Mouse (Mus musculus): Measurements from ENCODE around the gene Mob1a. TPM values are rescaled to one million over a fixed set of nuclear protein-coding genes. Genes with fewer than 3 reads are reported as not detected.
"Not testable (repeated sequence)": the region's sequence is repeated elsewhere in the genome, so short reads cannot be mapped to it uniquely, and the experiment has no call there.

The Mob1a gene
- total RNA-seq, 1 experiment: 53.4 TPM

GRCm38 (mm10) chr6:83341387-83341786 is 15.6 kb downstream of the Mob1a start:
- no peak for TF ChIP-seq ZC3H11A (IDR thresholded peaks at IDR 0.05; ENCODE audit: borderline replicate concordance, low read depth, low read length)
- no peak for TF ChIP-seq CHD2 (IDR thresholded peaks at IDR 0.05; ENCODE audit: low read depth, low read length)
- no peak for TF ChIP-seq ZNF384 (IDR thresholded peaks at IDR 0.05; ENCODE audit: low read depth, low read length)
- no peak for TF ChIP-seq MAFK (IDR thresholded peaks at IDR 0.05; ENCODE audit: insufficient read depth, low read depth, low read length)
- no peak overlapping the region for H3K4me3 ChIP-seq (ENCODE audit: insufficient read depth in 1 of 2, low read depth in 1 of 2, low read length in 2 of 2, poor library complexity in 1 of 2, severe bottlenecking in 1 of 2)
- in situ Hi-C loops (cut with MboI; ENCODE audit: low sequenced_read_pairs in 2 of 2, unreplicated experiment in 2 of 2): no loop called here
- no peaks in the 10 kb centered on the region for H3K9me3 ChIP-seq (ENCODE audit: control insufficient read depth, insufficient read depth, low read depth, low read length)
- H3K36me3 ChIP-seq (ENCODE audit: control insufficient read depth, insufficient read depth, low read length, poor library complexity, severe bottlenecking): peaks cover 2% of the 10 kb centered on the region
- no peak overlapping the region for H3K27ac ChIP-seq (ENCODE audit: insufficient read depth, low read depth, low read length, poor library complexity, severe bottlenecking)
- H3K9ac ChIP-seq (ENCODE audit: insufficient read depth, low read depth, low read length, poor library complexity, severe bottlenecking): no peak overlapping the region
- no peaks in the 10 kb centered on the region for H3K4me1 ChIP-seq (ENCODE audit: control insufficient read depth in 2 of 2, insufficient read depth in 2 of 2, low read length in 2 of 2, poor library complexity in 1 of 2)
- DNase-seq (ENCODE audit: low read depth, low spot score): no peak

- Histone ChIP-seq H3K36me3 (ENCODE audit: control insufficient read depth, insufficient read depth, low read length, poor library complexity, severe bottlenecking) (peaks cover 4% of the 10 kb centered on the region), H3K9ac (ENCODE audit: insufficient read depth, low read depth, low read length, poor library complexity, severe bottlenecking) (no peak overlapping the region), H3K4me1 (ENCODE audit: control insufficient read depth in 2 of 2, insufficient read depth in 2 of 2, low read length in 2 of 2, poor library complexity in 1 of 2) (peaks cover 0 to 1% of the 10 kb centered on the region in 2 experiments; a peak in 1 of 4 replicates), H3K4me3 (ENCODE audit: insufficient read depth in 1 of 2, low read depth in 1 of 2, low read length in 2 of 2, poor library complexity in 1 of 2, severe bottlenecking in 1 of 2) (no peak overlapping the region), H3K27ac (ENCODE audit: insufficient read depth, low read depth, low read length, poor library complexity, severe bottlenecking) (no peak overlapping the region), H3K9me3 (ENCODE audit: control insufficient read depth, insufficient read depth, low read depth, low read length) (no peaks in the 10 kb centered on the region)
- no peak for TF ChIP-seq CHD2 (IDR thresholded peaks at IDR 0.05; ENCODE audit: low read depth, low read length)
- no peak for TF ChIP-seq MAFK (IDR thresholded peaks at IDR 0.05; ENCODE audit: insufficient read depth, low read depth, low read length)
- TF ChIP-seq HCFC1 (IDR thresholded peaks at IDR 0.05; ENCODE audit: borderline replicate concordance, insufficient read depth, low read length): no peak
- TF ChIP-seq ZNF384 (IDR thresholded peaks at IDR 0.05; ENCODE audit: low read depth, low read length): no peak
- no peak for TF ChIP-seq ZC3H11A (IDR thresholded peaks at IDR 0.05; ENCODE audit: borderline replicate concordance, low read depth, low read length)
- in situ Hi-C loops (cut with MboI; ENCODE audit: low sequenced_read_pairs in 2 of 2, unreplicated experiment in 2 of 2): no loop called here
- DNase-seq (ENCODE audit: low read depth, low spot score): no peak
Measured at GRCm38 (mm10) chr6:83342957-83343356, 17.1 kb downstream of the Mob1a start.

GRCm38 (mm10) chr6:83345285-83345684 is 19.5 kb downstream of the Mob1a start:
- DNase-seq (ENCODE audit: low read depth, low spot score); in situ Hi-C loops (cut with MboI; ENCODE audit: low sequenced_read_pairs in 2 of 2, unreplicated experiment in 2 of 2); H3K27ac ChIP-seq (ENCODE audit: insufficient read depth, low read depth, low read length, poor library complexity, severe bottlenecking); H3K36me3 ChIP-seq (ENCODE audit: control insufficient read depth, insufficient read depth, low read length, poor library complexity, severe bottlenecking); H3K4me3 ChIP-seq (ENCODE audit: insufficient read depth in 1 of 2, low read depth in 1 of 2, low read length in 2 of 2, poor library complexity in 1 of 2, severe bottlenecking in 1 of 2); H3K4me1 ChIP-seq (ENCODE audit: control insufficient read depth in 2 of 2, insufficient read depth in 2 of 2, low read length in 2 of 2, poor library complexity in 1 of 2); H3K9ac ChIP-seq (ENCODE audit: insufficient read depth, low read depth, low read length, poor library complexity, severe bottlenecking); H3K9me3 ChIP-seq (ENCODE audit: control insufficient read depth, insufficient read depth, low read depth, low read length): not testable (repeated sequence)

- Histone ChIP-seq H3K9me3 (ENCODE audit: control insufficient read depth, insufficient read depth, low read depth, low read length) (no peaks in the 10 kb centered on the region), H3K9ac (ENCODE audit: insufficient read depth, low read depth, low read length, poor library complexity, severe bottlenecking) (no peak overlapping the region), H3K4me1 (ENCODE audit: control insufficient read depth in 2 of 2, insufficient read depth in 2 of 2, low read length in 2 of 2, poor library complexity in 1 of 2) (peaks cover 0 to 4% of the 10 kb centered on the region in 2 experiments; a peak in 1 of 4 replicates), H3K27ac (ENCODE audit: insufficient read depth, low read depth, low read length, poor library complexity, severe bottlenecking) (no peak overlapping the region), H3K4me3 (ENCODE audit: insufficient read depth in 1 of 2, low read depth in 1 of 2, low read length in 2 of 2, poor library complexity in 1 of 2, severe bottlenecking in 1 of 2) (no peak overlapping the region), H3K36me3 (ENCODE audit: control insufficient read depth, insufficient read depth, low read length, poor library complexity, severe bottlenecking) (peaks cover 3% of the 10 kb centered on the region; the same call in 1 of the 2 replicates)
- no peak for DNase-seq (ENCODE audit: low read depth, low spot score)
- in situ Hi-C loops (cut with MboI; ENCODE audit: low sequenced_read_pairs in 2 of 2, unreplicated experiment in 2 of 2): no loop called here
- TF ChIP-seq HCFC1 (IDR thresholded peaks at IDR 0.05; ENCODE audit: borderline replicate concordance, insufficient read depth, low read length) (no peak), CHD2 (IDR thresholded peaks at IDR 0.05; ENCODE audit: low read depth, low read length) (no peak), MAFK (IDR thresholded peaks at IDR 0.05; ENCODE audit: insufficient read depth, low read depth, low read length) (no peak), ZNF384 (IDR thresholded peaks at IDR 0.05; ENCODE audit: low read depth, low read length) (no peak), ZC3H11A (IDR thresholded peaks at IDR 0.05; ENCODE audit: borderline replicate concordance, low read depth, low read length) (no peak)
Measured at GRCm38 (mm10) chr6:83347916-83348315, 22.1 kb downstream of the Mob1a start.

GRCm38 (mm10) chr6:83348873-83349272 is 23.1 kb downstream of the Mob1a start, which contains the start of gene Bola3:
Bola3 (plus strand) TSS chr6:83349147.
- no peak for DNase-seq (ENCODE audit: low read depth, low spot score)
- Histone ChIP-seq H3K9ac (ENCODE audit: insufficient read depth, low read depth, low read length, poor library complexity, severe bottlenecking) (peak within 1 kb of the TSS; percentile 87), H3K4me1 (ENCODE audit: control insufficient read depth in 2 of 2, insufficient read depth in 2 of 2, low read length in 2 of 2, poor library complexity in 1 of 2) (peaks cover 0 to 4% of the 10 kb centered on the region in 2 experiments; a peak in 1 of 4 replicates), H3K9me3 (ENCODE audit: control insufficient read depth, insufficient read depth, low read depth, low read length) (no peaks in the 10 kb centered on the region), H3K36me3 (ENCODE audit: control insufficient read depth, insufficient read depth, low read length, poor library complexity, severe bottlenecking) (peaks cover 6% of the 10 kb centered on the region), H3K27ac (ENCODE audit: insufficient read depth, low read depth, low read length, poor library complexity, severe bottlenecking) (no peak within 1 kb of the TSS), H3K4me3 (ENCODE audit: insufficient read depth in 1 of 2, low read depth in 1 of 2, low read length in 2 of 2, poor library complexity in 1 of 2, severe bottlenecking in 1 of 2) (peak within 1 kb of the TSS; percentile 84 to 89)
- no peak for TF ChIP-seq ZNF384 (IDR thresholded peaks at IDR 0.05; ENCODE audit: low read depth, low read length)
- no peak for TF ChIP-seq ZC3H11A (IDR thresholded peaks at IDR 0.05; ENCODE audit: borderline replicate concordance, low read depth, low read length)
- no peak for TF ChIP-seq CHD2 (IDR thresholded peaks at IDR 0.05; ENCODE audit: low read depth, low read length)
- no peak for TF ChIP-seq MAFK (IDR thresholded peaks at IDR 0.05; ENCODE audit: insufficient read depth, low read depth, low read length)
- no peak for TF ChIP-seq HCFC1 (IDR thresholded peaks at IDR 0.05; ENCODE audit: borderline replicate concordance, insufficient read depth, low read length)
- in situ Hi-C loops (cut with MboI; ENCODE audit: low sequenced_read_pairs in 2 of 2, unreplicated experiment in 2 of 2): no loop called here

Measured in ES-E14 (cell line).